Mouse (Mus musculus) common myeloid progenitor, adult 5-6 weeks (primary cell): ENCODE measurements around the gene Dync2li1. TPM values are rescaled to one million over a fixed set of nuclear protein-coding genes. Genes with fewer than 3 reads are reported as not detected.

ENCODE experiments used
- ATAC-seq: replicated peaks from 2 replicates; pipeline ENCODE4 v1.8.0; 2016; ENCODE audit warnings: low read depth, mild to moderate bottlenecking, moderate TSS enrichment, inconsistent platforms; ENCODE audit not compliant: poor library complexity, severe bottlenecking
- total RNA-seq: library from RNA; stranded (forward); fragments of 200-1000, 187-1606 nt; gene quantifications from 2 replicates; pipeline ENCODE4 v1.2.3, GENCODE M21; 2017

The Dync2li1 gene
- total RNA-seq, 1 experiment from 2014 or later = 3.8 TPM

DNA sequence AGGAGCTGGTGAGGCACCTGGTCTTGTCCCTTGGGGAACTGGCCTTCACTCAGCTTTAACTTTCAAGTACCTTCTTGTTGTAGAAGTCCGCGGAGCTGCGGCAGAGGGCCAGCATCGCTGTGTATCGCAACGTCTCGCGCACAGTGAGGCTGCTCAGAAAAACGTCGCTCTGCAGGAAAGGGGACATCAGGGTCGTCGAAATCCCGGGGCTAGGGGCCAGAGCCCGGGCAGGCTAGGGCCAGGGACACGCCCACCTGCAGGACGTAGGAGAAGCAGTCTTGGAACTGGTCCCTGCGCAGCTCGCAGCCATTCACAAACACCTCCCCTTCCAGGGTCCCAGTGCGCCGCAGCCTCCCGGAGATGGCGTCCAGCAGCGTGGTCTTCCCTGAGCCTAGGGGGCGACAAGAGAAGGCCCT lies 49.7 kb downstream of the Dync2li1 start, which contains the start of gene Abcg8:
TSS of gene Abcg8 (plus strand) at position 352 of the 416 bp plus-strand sequence.
- no peak; the same call in 1 of the 2 replicates for ATAC-seq

- peak; percentile 62 for ATAC-seq
Observed at GRCm38 (mm10) chr17:84677595-84677994, 51.3 kb downstream of the Dync2li1 start.

GRCm38 (mm10) chr17:84681670-84682069 lies 55.4 kb downstream of the Dync2li1 start:
- no peak for ATAC-seq

DNA sequence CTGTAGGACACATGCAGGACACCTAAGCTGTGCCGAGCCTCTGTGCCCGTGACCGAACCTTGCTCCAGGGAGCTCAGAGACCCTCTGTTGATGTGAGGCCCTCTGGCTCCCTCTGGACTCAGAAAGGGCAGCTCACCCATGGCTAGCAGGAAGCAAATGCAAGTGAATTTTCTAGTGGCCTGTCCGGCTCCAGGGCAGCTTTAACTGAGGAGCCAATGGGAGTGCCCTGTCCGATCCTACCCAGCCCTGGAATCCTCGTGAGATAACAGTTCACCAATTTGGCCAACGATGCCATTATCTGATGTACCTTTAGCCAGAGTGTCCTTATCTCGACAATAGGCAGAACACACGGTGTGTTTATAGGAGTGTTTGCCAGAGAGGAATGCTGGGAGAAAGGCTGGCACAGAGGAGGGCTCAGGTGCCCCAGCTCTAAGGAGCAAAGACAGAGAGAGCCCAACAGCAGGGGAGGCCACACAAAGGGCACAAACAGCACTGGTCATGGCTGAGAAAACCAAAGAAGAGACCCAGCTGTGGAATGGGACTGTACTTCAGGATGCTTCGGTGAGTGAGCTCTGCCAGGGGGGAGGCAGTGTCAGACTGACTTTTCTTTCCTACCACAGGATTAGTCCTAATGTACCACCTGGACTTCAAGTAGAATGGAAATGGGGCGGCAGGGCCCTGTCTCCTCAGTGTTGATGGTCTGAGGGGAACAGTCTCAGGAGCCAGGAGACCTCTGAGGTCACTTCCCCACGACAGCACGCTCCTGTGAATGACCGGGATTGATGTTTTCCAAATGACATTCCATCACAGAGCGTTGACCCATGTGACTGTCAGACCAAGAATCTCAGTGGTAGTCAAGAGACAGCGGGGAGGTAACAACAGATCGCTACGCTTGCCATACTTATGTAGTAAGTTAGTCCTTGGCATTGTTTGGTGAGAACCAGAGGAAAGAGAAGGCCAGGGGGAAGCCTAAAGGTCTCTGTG lies 56.7 kb downstream of the Dync2li1 start, which contains the start of gene Abcg5:
TSS of gene Abcg5 (minus strand) at position 278 of the 984 bp plus-strand sequence.
- no peak for ATAC-seq

GRCm38 (mm10) chr17:84684284-84684683 lies 58.0 kb downstream of the Dync2li1 start:
- no peak for ATAC-seq

DNA sequence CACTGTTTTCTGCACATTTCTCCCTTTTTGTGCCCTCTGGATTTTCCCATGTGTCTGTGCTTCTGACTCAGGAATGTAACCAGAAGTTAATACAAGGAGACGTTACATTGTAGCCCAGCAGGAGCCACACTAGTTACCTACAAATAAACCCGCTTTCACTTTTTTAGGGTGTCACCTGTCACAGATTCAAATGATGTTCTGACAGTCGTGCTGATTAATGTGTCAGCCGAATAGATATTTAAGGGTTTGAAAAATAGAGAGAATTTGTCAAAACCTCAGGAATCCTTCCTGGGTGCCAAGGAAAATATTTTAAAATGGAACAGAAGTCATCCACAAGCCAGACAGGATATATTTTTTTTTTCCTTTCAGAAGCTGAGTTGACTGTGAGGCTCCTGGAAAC lies 59.0 kb downstream of the Dync2li1 start:
- no peak for ATAC-seq

DNA sequence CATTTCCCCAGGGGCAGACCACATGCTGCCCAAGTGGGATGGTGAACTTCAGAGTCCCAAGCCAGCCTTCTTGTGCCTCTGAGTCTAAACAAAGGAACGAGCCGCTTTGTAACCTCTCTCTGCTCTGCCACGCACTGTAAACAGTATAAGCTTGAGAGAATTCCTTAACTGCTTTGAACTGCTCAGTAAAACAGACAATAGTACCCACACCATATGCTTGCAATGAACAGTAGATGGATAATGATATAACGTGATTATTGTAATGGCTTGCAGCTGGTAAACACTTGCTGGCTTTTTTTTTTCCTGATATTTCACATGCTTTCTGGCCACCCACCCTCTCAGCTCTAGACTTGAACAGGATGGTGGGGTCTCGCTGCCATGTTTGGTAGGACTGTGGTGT lies 61.7 kb downstream of the Dync2li1 start:
- ATAC-seq = no peak

GRCm38 (mm10) chr17:84688834-84689233 lies 62.5 kb downstream of the Dync2li1 start:
- ATAC-seq = no peak

DNA sequence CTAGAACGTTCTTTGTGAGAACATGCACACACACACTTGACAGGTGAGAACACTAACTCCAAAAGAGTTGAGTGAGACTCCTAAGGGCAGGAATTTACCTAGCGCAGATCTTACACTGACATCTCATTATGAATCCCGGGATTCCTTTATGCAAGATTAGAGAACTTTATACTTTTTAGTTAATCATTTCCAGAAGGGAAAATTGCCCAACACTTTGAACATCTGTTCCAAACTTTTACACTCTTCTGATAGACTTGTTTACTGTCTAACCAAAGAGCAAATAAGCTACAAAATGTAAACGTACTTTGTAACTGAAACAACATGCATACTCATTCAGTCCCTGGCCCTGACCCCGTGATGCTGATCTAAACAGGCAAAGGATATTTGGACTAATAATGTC lies 63.0 kb downstream of the Dync2li1 start:
- ATAC-seq = no peak

- no peak for ATAC-seq
Observed at GRCm38 (mm10) chr17:84690111-84690510, 63.8 kb downstream of the Dync2li1 start.

GRCm38 (mm10) chr17:84693741-84694140 lies 67.4 kb downstream of the Dync2li1 start:
- ATAC-seq = no peak

DNA sequence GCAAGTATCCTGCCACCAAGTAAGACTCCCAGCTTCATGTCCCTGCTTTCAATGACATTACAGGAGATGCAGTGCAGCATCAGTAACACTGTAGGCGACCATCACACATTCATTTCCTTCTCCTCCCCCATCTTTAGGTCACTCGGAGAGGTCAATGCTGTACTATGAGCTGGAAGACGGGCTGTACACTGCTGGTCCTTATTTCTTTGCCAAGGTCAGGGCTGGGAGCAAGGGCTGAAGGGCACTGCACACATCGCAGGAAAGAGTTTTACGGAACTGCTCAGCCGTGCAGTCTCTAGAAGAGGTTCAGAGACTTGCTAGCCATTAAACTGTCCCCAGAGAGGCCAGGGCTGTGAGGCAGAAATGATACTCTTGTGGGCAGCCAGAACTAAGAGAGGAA lies 70.2 kb downstream of the Dync2li1 start:
- ATAC-seq = no peak

DNA sequence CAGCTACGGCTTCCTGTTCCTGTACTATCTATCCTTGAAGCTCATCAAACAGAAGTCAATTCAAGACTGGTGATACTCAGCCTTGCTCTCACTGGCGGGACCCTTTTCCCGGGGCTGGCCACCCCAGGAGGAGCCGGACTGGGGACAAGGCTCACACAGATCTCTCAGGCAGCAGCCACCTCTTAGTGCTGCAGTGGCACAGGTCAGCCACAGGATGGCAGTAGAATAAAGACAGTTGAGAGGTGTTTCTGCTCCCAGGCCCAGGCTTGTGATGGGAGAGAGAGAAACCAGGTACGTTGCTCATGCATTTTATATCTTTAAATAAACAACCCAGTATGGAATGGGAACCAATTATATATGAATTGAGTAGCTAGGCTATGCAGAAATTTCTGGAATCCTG lies 72.4 kb downstream of the Dync2li1 start:
- ATAC-seq = peak; percentile 94

Other genes with a start within 250 kb of the Dync2li1 start
- 38.5 and 40.6 TPM in 2 replicates for gene Thada, start 160.3 kb upstream of the Dync2li1 start, total RNA-seq
- gene Plekhh2, start 114.6 kb upstream of the Dync2li1 start, total RNA-seq = not detected in 2 replicates
- not detected in 2 replicates for gene Abcg8, start 49.8 kb downstream of the Dync2li1 start, total RNA-seq
- gene Abcg5, start 56.5 kb downstream of the Dync2li1 start, total RNA-seq = not detected in 2 replicates
- 83.9 and 86.6 TPM in 2 replicates for gene Lrpprc, start 164.3 kb downstream of the Dync2li1 start, total RNA-seq